Mouse (Mus musculus) heart, embryonic 14.5 days (tissue): ENCODE measurements around the gene Cdkal1. TPM values are rescaled to one million over a fixed set of nuclear protein-coding genes. Genes with fewer than 3 reads are reported as not detected.
A peak's percentile ranks its signal among the peaks of the same experiment; 100 is the strongest.

ENCODE experiments used
- ATAC-seq: fragments of 200-750 bp; cut with Nextera tagmentation; 2 replicates; pipeline ENCODE4 v1.8.0; 2017; ENCODE audit warnings: low read depth, moderate TSS enrichment; ENCODE audit not compliant: insufficient number of reproducible peaks, insufficient read depth, low FRiP score
- H3K27ac ChIP-seq, 2 experiments: fragments of 200-500 bp in 1 of 2; fragments of 300-500 bp in 1 of 2; sonication (generic) in 1 of 2; replicated peaks in 1 of 2; 2 replicates each; pipeline ENCODE4 v1.5.1; 2012 to 2014; ENCODE audit warnings: low read depth in 2 of 2, low read length in 2 of 2, control low read depth in 1 of 2, mild to moderate bottlenecking in 1 of 2, mixed read lengths in 1 of 2; ENCODE audit not compliant: control insufficient read depth in 1 of 2, insufficient read depth in 1 of 2
- H3K27me3 ChIP-seq: fragments of 300-500 bp; sonication (generic); 2 replicates; pipeline ENCODE4 v1.6.1; 2014; ENCODE audit warnings: mild to moderate bottlenecking, low read length, control low read depth; ENCODE audit not compliant: control insufficient read depth, insufficient read depth
- H3K36me3 ChIP-seq: fragments of 300-500 bp; sonication (generic); 2 replicates; pipeline ENCODE4 v1.6.1; 2014; ENCODE audit warnings: mild to moderate bottlenecking, control low read depth, low read length, mixed read lengths; ENCODE audit not compliant: control insufficient read depth, insufficient read depth
- H3K4me1 ChIP-seq, 2 experiments: fragments of 200-500 bp in 1 of 2; fragments of 300-500 bp in 1 of 2; sonication (generic) in 1 of 2; 2 replicates each; pipeline ENCODE4 v1.6.1; 2012 to 2014; ENCODE audit warnings: low read length in 2 of 2, control low read depth in 1 of 2, mixed read lengths in 1 of 2; ENCODE audit not compliant: control insufficient read depth in 2 of 2, insufficient read depth in 2 of 2
- H3K4me2 ChIP-seq: fragments of 300-500 bp; sonication (generic); 2 replicates; pipeline ENCODE4 v1.6.1; 2014; ENCODE audit warnings: mild to moderate bottlenecking, low read length
- H3K4me3 ChIP-seq, 2 experiments: fragments of 200-500 bp in 1 of 2; fragments of 300-500 bp in 1 of 2; sonication (generic) in 1 of 2; 2 replicates each; pipeline ENCODE4 v1.5.1; 2012 to 2014; ENCODE audit warnings: low read length in 2 of 2, mild to moderate bottlenecking in 2 of 2, control low read depth in 1 of 2, low read depth in 1 of 2, moderate library complexity in 1 of 2; ENCODE audit not compliant: control insufficient read depth in 1 of 2, insufficient read depth in 1 of 2
- H3K9ac ChIP-seq: fragments of 300-500 bp; sonication (generic); 2 replicates; pipeline ENCODE4 v1.6.1; 2014; ENCODE audit warnings: mild to moderate bottlenecking, low read length
- H3K9me3 ChIP-seq: fragments of 300-500 bp; sonication (generic); 2 replicates; pipeline ENCODE4 v1.6.1; 2016; ENCODE audit warnings: low read length, control low read depth; ENCODE audit not compliant: control insufficient read depth
- WGBS: fragments of 180-500 bp; shearing (Covaris S2); extraction: QIAGEN DNeasy Blood & Tissue Kit; methylation state at CpG from one replicate; pipeline ENCODE4 v1.1.7; 2014; 5-methylcytosine and 5-hydroxymethylcytosine counted together
- polyA plus RNA-seq: library from polyadenylated mRNA; unstranded; fragments of >200 nt; fragmentation: Nextera tagmentation; extraction: Ambion mirVana; gene quantifications from 2 replicates; pipeline ENCODE4 v1.2.1, GENCODE M21; 2014

Gene Cdkal1
- polyA plus RNA-seq, 1 experiment from 2014 or later: 28.3 TPM

DNA sequence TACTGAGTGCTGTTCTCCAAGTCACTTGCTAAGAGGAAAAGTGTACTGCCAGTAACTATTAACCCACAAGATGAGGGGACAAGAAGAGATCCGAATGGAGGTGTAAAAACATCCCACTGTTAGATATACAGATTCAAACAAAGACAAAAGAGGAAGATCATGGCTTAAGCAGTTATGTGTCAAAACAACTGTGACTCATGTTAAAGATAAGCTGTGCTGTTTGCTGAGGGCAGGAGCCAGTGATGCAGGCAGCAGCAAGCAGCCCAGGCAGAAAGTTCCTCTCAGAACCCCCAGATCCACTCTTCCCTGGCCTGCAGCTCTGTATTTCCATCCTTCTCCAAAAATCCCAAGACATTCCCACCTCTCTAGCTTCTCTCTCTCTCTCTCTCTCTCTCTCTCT is 230.5 kb downstream of the Cdkal1 start:
- 14% methylated on average over 1 of the region's 1 CpGs for WGBS

DNA sequence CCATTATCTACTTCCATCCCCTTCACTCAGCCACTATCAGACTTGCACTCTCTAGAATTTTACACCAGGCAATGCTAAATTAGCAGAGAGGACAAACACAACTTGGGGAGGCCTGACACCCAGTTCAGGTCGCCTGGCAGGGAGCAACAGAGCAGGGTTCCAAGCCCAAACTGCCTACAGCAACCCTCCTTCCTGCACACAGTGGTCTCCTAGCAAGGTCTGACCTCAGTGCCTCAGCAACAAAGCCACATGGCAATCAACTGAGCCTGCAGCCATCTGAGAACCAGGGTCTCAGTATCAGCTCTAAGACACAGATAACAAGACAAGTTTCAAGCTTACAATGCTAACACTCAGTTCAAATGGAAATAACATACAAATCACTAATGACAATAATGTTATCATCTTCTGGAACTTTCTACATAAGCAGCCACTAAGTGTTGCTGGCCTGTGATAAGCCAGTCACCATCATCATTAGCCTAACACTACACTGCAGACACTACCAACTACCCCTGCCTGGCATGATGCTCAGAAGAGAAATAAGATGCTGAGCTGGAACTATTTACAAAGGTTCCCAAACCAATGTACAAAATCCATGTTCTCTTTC is 231.7 kb downstream of the Cdkal1 start:
- H3K9ac ChIP-seq: no peak overlapping the region
- no peak for ATAC-seq
- H3K36me3 ChIP-seq: no peaks in the 10 kb centered on the region
- H3K9me3 ChIP-seq: no peaks in the 10 kb centered on the region
- no peak overlapping the region for H3K27ac ChIP-seq
- WGBS: 67% methylated on average over 1 of the region's 1 CpGs
- H3K4me2 ChIP-seq: no peak overlapping the region
- no peak overlapping the region for H3K4me3 ChIP-seq
- peaks cover 12 to 51% of the 10 kb centered on the region in 2 experiments for H3K4me1 ChIP-seq
- H3K27me3 ChIP-seq: no peaks in the 10 kb centered on the region

More for the DNA sequence above, 230.5 kb downstream of the Cdkal1 start:
- no peaks in the 10 kb centered on the region for H3K9me3 ChIP-seq
- H3K4me1 ChIP-seq: peaks cover 15 to 53% of the 10 kb centered on the region in 2 experiments
- H3K27me3 ChIP-seq: no peaks in the 10 kb centered on the region
- H3K9ac ChIP-seq: 0 out of 2 replicates have a peak overlapping the region, but pooled peaks have one; percentile 21
- 0 out of 4 replicates have a peak overlapping the region, but pooled peaks of 1 of the 2 experiments have one; percentile 1 for H3K27ac ChIP-seq
- H3K4me3 ChIP-seq: no peak overlapping the region
- ATAC-seq: no peak
- H3K36me3 ChIP-seq: no peaks in the 10 kb centered on the region
- H3K4me2 ChIP-seq: no peak overlapping the region

DNA sequence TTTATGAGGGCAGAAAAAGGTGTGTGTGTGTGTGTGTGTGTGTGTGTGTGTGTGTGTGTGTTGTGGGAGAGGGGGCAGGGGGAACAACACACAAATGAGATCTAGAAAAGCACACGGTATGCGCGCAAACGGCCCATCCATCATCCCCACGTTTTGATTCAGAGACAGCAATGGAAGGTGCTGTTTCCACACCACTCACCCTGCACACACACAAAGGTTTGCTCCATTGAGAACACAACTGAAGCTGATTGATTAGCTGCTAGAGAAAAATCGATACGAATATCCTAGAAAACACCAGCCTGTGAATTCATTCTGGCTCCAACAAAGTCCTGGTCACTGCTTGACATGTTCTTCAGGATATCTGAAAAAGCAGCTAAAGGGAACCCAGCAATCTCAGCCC is 233.6 kb downstream of the Cdkal1 start:
- Histone ChIP-seq H3K9me3 (no peaks in the 10 kb centered on the region), H3K4me2 (no peak overlapping the region), H3K4me1 (peaks cover 9 to 34% of the 10 kb centered on the region in 2 experiments), H3K4me3 (no peak overlapping the region), H3K27ac (no peak overlapping the region), H3K9ac (no peak overlapping the region), H3K36me3 (no peaks in the 10 kb centered on the region), H3K27me3 (no peaks in the 10 kb centered on the region)
- no peak for ATAC-seq
- WGBS: 82% methylated on average over 7 of the region's 7 CpGs

DNA sequence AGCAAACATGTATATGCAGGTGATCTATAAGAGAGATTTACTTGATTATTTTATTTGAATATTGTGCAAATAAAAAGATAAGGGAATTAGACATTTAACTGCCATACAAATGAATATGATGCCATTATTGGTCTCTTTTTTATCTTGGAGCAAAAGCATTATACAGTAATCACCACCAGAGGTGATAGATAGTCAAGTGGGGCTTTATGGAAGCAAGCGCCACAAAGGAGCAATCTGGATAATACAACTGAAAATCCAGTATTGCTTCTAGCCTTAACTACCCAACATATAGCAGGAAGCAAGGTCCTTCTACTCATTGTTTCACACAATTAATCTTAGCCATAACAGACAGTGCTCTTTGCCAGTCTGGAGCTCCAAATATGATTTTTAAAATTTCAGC is 234.1 kb downstream of the Cdkal1 start:
- WGBS: 52% methylated on average over 1 of the region's 1 CpGs
- Histone ChIP-seq H3K36me3 (no peaks in the 10 kb centered on the region), H3K9ac (no peak overlapping the region), H3K4me1 (peaks cover 11 to 37% of the 10 kb centered on the region in 2 experiments), H3K27me3 (no peaks in the 10 kb centered on the region), H3K4me2 (no peak overlapping the region), H3K9me3 (no peaks in the 10 kb centered on the region), H3K4me3 (no peak overlapping the region), H3K27ac (no peak overlapping the region)
- no peak for ATAC-seq

DNA sequence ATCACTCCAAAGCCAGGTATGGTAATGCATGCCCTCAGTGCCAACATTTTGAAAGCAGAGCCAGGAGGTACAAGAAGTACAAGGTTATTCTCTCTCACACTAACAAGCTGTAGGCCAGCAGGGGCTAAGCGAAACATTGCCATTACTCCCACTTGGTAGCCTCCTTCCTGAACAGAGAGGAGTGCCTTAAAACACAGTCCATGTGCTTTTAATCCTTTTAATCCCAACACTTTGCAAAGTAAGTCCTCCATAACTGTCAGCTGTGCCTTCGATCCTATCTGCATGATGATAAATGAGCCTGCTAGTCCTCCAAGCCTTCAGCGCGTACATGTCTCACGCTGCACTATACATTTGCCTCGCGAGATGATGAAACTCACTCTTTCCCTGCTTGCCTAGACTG is 234.6 kb downstream of the Cdkal1 start:
- no peak for ATAC-seq
- Histone ChIP-seq H3K36me3 (no peaks in the 10 kb centered on the region), H3K4me2 (peak overlapping the region; percentile 18), H3K9ac (no peak overlapping the region; the same call in 1 of the 2 replicates), H3K4me1 (peaks cover 11 to 39% of the 10 kb centered on the region in 2 experiments), H3K4me3 (no peak overlapping the region), H3K27ac (peak overlapping the region; percentile 33 to 51; a peak in 2 of 4 replicates), H3K27me3 (no peaks in the 10 kb centered on the region), H3K9me3 (no peaks in the 10 kb centered on the region)
- WGBS: 29% methylated on average over 7 of the region's 7 CpGs

DNA sequence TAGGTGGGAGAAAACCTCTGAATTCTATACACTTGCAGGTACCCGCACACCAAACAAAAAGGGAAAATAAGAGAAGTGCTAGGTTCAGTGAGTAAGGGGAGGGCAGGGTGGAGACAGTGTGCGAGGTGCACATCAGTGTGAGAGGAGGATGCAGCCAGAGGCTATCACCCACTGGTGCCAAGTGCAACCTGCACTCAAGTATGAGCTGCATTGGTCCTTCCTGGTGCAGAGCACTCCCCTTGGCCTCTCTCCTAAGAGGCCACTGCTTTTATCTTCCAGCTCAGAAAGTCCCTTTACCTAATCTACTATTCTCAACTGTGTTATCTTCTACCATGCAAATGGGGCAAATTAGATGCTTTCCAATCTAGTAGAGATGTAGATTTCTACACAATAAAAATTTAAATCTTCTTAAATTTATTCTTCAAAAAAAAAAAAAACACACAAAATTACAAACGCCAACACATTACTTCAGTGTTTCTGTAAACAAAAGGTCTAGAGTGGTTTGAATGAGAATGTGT is 238.8 kb downstream of the Cdkal1 start:
- Histone ChIP-seq H3K9ac (no peak overlapping the region), H3K27ac (no peak overlapping the region), H3K27me3 (no peaks in the 10 kb centered on the region), H3K4me2 (no peak overlapping the region), H3K9me3 (no peaks in the 10 kb centered on the region), H3K36me3 (no peaks in the 10 kb centered on the region), H3K4me3 (no peak overlapping the region), H3K4me1 (peaks cover 16 to 41% of the 10 kb centered on the region in 2 experiments)
- no peak for ATAC-seq
- 76% methylated on average over 3 of the region's 3 CpGs for WGBS

DNA sequence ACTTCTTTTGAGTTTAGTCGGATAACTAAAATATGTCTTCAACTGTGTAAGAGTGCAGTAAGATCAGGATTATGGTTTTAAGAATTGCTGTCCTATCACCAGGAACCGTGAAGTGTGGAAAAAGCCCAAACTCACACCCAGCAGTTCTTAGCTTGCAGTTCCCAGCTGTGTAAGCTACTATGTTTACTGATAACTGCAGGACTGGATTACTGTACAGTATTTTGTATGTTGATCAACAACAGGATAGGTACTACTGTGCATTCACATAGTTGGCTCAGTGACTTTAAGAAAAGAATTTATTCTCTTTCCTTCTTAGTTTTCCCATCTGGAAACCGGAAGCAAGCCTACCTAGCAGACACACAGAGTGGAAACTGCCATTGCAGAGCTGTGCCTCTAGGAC is 239.5 kb downstream of the Cdkal1 start:
- Histone ChIP-seq H3K36me3 (no peaks in the 10 kb centered on the region), H3K9ac (no peak overlapping the region), H3K27me3 (no peaks in the 10 kb centered on the region), H3K9me3 (no peaks in the 10 kb centered on the region), H3K27ac (no peak overlapping the region), H3K4me1 (peaks cover 14 to 38% of the 10 kb centered on the region in 2 experiments), H3K4me2 (no peak overlapping the region), H3K4me3 (no peak overlapping the region)
- ATAC-seq: no peak
- WGBS: 80% methylated on average over 3 of the region's 3 CpGs
